Comparison of ENCODE assay signal across 7 mouse cellular contexts in the genomic region with DNA sequence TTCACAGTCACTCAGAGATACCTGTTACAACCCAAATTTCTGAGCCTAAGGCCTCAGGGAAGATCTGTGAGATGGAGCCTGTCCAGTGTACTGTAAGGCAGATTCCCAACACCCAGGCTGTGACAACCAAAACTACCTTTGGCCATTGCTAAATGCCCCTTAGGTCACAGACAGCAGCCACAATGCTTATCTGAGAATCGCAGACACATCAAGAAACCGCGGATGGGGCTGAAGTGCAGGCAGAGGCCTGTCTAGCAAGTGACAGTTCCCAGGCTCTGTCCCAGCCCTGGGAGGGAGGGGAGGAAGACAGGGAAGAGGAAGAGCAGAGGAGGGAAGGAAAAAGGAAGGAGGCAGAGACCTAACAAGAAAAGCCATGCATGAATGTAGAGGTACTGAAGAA. TPM values are rescaled to one million over a fixed set of nuclear protein-coding genes. Genes with fewer than 3 reads are reported as not detected.
A peak's percentile ranks its signal among the peaks of the same experiment; 100 is the strongest.
DNase-seq lines count a peak whose midpoint lies in the region; ATAC-seq lines count a peak whose summit lies in the region.

No protein-coding gene starts in this region.

- no peak for ATAC-seq in lung, embryonic 16.5 days (ENCODE audit: low read depth)
- ATAC-seq in erythroblast, adult 5-6 weeks (replicated peaks; ENCODE audit: low FRiP score, poor library complexity, severe bottlenecking), result peak; percentile 44; the same call in 1 of the 2 replicates
- ATAC-seq in stomach, embryonic 16.5 days (ENCODE audit: insufficient read depth, low FRiP score), result no peak
- ATAC-seq in forebrain, embryonic 15.5 days (replicated peaks), result no peak

- H3K9ac ChIP-seq in lung, embryonic 16.5 days (ENCODE audit: low read length), result peak overlapping the region; percentile 65
- H3K9ac ChIP-seq in stomach, embryonic 16.5 days (ENCODE audit: low read length), result peak overlapping the region; percentile 45
- no peak overlapping the region for H3K9ac ChIP-seq in forebrain, embryonic 15.5 days (replicated peaks)

- no peaks in the 10 kb centered on the region for H3K9me3 ChIP-seq in lung, embryonic 16.5 days (ENCODE audit: control insufficient read depth, low read length)
- no peaks in the 10 kb centered on the region for H3K9me3 ChIP-seq in stomach, embryonic 16.5 days (replicated peaks; ENCODE audit: control insufficient read depth, low read length)
- no peaks in the 10 kb centered on the region for H3K9me3 ChIP-seq in forebrain, embryonic 15.5 days

- H3K4me1 ChIP-seq in lung, embryonic 16.5 days (replicated peaks; ENCODE audit: control insufficient read depth, insufficient read depth, low read length), result peaks cover 77% of the 10 kb centered on the region
- peaks cover 67% of the 10 kb centered on the region for H3K4me1 ChIP-seq in stomach, embryonic 16.5 days (ENCODE audit: control insufficient read depth, insufficient read depth, low read length)
- 0 out of 2 replicates have a peak, but pooled peaks cover 10% of the 10 kb centered on the region for H3K4me1 ChIP-seq in forebrain, embryonic 15.5 days

- peak overlapping the region; percentile 99 for H3K27ac ChIP-seq in lung, embryonic 16.5 days (ENCODE audit: low read length)
- peak overlapping the region; percentile 98 for H3K27ac ChIP-seq in stomach, embryonic 16.5 days (ENCODE audit: low read length)
- no peak overlapping the region for H3K27ac ChIP-seq in forebrain, embryonic 15.5 days (replicated peaks)

- peaks cover 45% of the 10 kb centered on the region for H3K36me3 ChIP-seq in lung, embryonic 16.5 days (ENCODE audit: control insufficient read depth, insufficient read depth, low read length)
- H3K36me3 ChIP-seq in stomach, embryonic 16.5 days (ENCODE audit: control insufficient read depth, insufficient read depth, low read length), result peaks cover 33% of the 10 kb centered on the region
- peaks cover 73% of the 10 kb centered on the region for H3K36me3 ChIP-seq in forebrain, embryonic 15.5 days

- peak overlapping the region; percentile 47 for H3K4me2 ChIP-seq in lung, embryonic 16.5 days (ENCODE audit: low read depth, low read length)
- H3K4me2 ChIP-seq in stomach, embryonic 16.5 days (ENCODE audit: low read depth, low read length), result peak overlapping the region; percentile 34
- H3K4me2 ChIP-seq in forebrain, embryonic 15.5 days (replicated peaks), result no peak overlapping the region

- H3K4me3 ChIP-seq in lung, embryonic 16.5 days (ENCODE audit: low read length), result no peak overlapping the region
- no peak overlapping the region for H3K4me3 ChIP-seq in stomach, embryonic 16.5 days (replicated peaks; ENCODE audit: low read length)
- no peak overlapping the region for H3K4me3 ChIP-seq in forebrain, embryonic 15.5 days

- DNase-seq in lung, postnatal 14 days, result no peak
- peak; percentile 70 for DNase-seq in liver
- no peak for DNase-seq in thymus, postnatal 14 days

- whole genome bisulfite sequencing in lung, embryonic 16.5 days, result 47% methylated on average over 3 of the region's 3 CpGs
- WGBS in stomach, embryonic 16.5 days, result 30% methylated on average over 3 of the region's 3 CpGs
- WGBS in forebrain, embryonic 15.5 days, result 75% methylated on average over 3 of the region's 3 CpGs

- no peaks in the 10 kb centered on the region for H3K27me3 ChIP-seq in lung, embryonic 16.5 days (ENCODE audit: control insufficient read depth, insufficient read depth, low read depth, low read length)
- H3K27me3 ChIP-seq in stomach, embryonic 16.5 days (ENCODE audit: control insufficient read depth, insufficient read depth, low read length), result no peaks in the 10 kb centered on the region
- H3K27me3 ChIP-seq in forebrain, embryonic 15.5 days, result no peaks in the 10 kb centered on the region

RNA-seq across cellular contexts. Expression of a gene that starts 9.0 kb away (rescaled TPM):
- polyA plus RNA-seq in lung, embryonic 16.5 days (2015; fragmentation: Nextera tagmentation; extraction: Ambion mirVana), result 200 and 214 TPM in 2 replicates
- 5.2 and 7.3 TPM in 2 replicates for total RNA-seq in erythroblast, adult 5-6 weeks (2015; ENCODE audit: low replicate concordance)
- 10.6 and 15.4 TPM in 2 replicates for total RNA-seq in erythroblast, adult 5-6 weeks (2017; ENCODE audit: low replicate concordance)
- polyA plus RNA-seq in stomach, embryonic 16.5 days (2015; fragmentation: Nextera tagmentation; extraction: Ambion mirVana), result 145 and 161 TPM in 2 replicates
- polyA plus RNA-seq in forebrain, embryonic 15.5 days (2015; fragmentation: Nextera tagmentation; extraction: Ambion mirVana), result 85.7 and 89.3 TPM in 2 replicates

RNA-seq across cellular contexts. Expression of a gene that starts 9.1 kb away (rescaled TPM):
- polyA plus RNA-seq in lung, embryonic 16.5 days (2015; fragmentation: Nextera tagmentation; extraction: Ambion mirVana), result 52.5 and 54.1 TPM in 2 replicates
- total RNA-seq in erythroblast, adult 5-6 weeks (2015; ENCODE audit: low replicate concordance), result 17.3 and 30.9 TPM in 2 replicates
- total RNA-seq in erythroblast, adult 5-6 weeks (2017; ENCODE audit: low replicate concordance), result 17.6 and 25.5 TPM in 2 replicates
- 42.5 and 48.1 TPM in 2 replicates for polyA plus RNA-seq in stomach, embryonic 16.5 days (2015; fragmentation: Nextera tagmentation; extraction: Ambion mirVana)
- polyA plus RNA-seq in forebrain, embryonic 15.5 days (2015; fragmentation: Nextera tagmentation; extraction: Ambion mirVana), result 40.9 and 41.3 TPM in 2 replicates
